Mouse (Mus musculus): Measurements from ENCODE around the gene Spesp1.

The Spesp1 gene

DNA sequence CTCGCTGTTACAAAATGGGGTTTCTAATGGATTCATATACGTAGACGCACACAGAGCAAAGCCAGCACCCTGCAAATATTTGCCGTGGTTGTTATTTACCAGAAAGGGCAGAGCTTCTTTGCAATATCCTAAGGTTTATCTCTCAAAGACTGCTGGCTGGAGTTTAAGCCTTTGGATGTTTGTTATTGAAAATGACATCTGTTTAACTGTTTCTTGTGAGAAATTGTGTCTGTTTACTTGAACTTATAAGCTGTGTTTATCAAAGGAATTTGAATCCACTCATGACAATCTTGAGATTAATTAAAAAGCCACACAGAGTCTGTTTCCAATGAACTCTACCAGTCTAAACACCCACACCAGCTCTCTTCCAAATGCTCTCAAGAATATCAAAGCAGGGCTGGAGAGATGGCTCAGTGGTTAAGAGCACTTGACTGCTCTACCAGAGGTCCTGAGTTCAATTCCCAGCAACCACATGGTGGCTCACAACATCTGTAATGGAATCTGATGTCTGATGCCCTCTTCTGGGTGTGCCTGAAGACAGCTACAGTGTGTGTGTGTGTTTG lies 35.5 kb downstream of the Spesp1 start:
- DNase-seq (ENCODE audit: inconsistent age in 2 of 2, low spot score in 1 of 2), result no peak

DNA sequence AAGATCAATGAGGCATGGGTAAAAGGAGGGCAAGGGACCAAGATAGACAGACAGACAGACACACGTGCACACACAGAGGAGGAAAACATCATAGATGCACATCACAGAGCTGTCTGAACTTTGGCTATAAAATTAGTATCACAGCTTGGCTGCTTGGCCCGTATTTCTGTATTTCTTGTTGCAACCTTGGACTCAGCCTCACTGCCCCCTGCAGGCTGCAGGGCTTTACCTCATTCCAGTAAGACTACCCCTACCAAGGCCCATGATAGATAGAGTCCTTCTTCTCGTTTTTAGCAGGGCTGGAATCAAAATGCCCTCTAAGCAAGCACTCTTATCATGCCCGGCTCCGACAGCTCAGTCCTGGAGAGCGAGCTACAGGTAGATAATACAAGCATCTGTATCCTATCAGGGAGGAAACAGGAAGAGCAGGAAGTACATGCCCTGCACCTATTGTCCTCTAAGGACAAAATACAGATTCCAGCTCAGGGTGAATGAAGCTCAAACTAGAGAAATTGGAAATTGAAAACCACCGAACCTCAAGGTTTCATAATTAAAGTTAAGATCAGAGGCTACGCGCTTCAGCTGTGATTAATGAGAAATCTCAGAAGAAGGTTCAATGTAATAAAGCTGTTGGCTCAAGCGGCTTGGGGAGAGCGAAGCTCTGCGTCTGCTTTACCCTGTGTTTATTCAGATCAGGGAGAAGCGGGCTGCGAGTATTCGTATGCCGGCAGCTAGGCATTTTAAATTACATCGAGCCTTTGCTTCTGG lies 36.2 kb downstream of the Spesp1 start:
- DNase-seq (ENCODE audit: inconsistent age in 2 of 2, low spot score in 1 of 2), result peak in 1 of 2 experiments; percentile 35

DNA sequence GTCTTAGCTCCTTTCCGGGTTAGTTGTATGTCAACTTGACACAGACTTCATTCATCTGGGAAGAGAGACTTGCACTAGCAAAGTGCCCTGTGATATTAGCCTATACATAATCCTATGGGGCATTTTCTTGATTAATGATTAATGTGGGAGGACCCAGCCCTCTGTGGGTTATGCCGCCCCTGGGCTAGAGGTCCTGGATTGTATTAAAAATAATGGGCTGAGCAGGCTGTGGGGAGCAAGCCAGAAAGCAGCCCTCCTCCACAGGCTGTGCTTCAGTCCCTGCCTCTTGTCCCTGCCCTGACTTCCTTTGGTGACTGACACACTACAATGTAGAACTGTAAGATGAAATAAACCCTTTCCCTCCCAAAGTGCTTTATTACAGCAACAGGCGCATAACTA lies 37.4 kb downstream of the Spesp1 start:
- no peak for DNase-seq (ENCODE audit: inconsistent age in 2 of 2, low spot score in 1 of 2)

DNA sequence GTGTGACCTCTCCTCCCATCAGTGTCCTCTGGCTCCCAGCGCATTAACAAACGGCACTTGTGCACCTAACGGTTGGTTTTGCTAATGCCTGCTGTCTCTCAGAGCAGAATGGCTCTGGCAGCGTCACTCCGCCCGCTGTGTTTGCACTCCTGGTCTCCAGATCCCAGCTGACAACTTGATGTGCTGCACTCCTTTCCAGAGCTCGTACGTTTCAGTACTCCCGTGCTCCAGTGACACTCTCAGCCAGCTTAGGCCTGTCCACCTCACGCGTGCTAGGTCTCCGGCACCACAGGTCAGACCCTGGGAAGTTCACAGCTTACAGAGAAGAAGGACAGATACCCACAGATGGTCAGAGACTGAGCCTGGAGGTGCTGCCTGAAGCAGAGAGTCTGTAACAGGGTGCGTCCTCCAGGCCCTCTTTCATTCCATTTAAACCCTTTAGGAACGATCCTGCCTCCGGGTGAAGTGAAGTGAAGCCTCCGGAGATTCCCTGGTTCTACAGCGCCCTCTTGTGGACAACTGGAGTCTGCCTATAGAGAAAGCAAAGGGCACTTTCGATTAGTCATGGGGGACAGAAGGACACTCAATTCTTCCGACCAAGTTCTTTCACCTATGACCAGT lies 37.9 kb downstream of the Spesp1 start:
- peak; percentile 80 to 94 for DNase-seq (ENCODE audit: inconsistent age in 2 of 2, low spot score in 1 of 2)

DNA sequence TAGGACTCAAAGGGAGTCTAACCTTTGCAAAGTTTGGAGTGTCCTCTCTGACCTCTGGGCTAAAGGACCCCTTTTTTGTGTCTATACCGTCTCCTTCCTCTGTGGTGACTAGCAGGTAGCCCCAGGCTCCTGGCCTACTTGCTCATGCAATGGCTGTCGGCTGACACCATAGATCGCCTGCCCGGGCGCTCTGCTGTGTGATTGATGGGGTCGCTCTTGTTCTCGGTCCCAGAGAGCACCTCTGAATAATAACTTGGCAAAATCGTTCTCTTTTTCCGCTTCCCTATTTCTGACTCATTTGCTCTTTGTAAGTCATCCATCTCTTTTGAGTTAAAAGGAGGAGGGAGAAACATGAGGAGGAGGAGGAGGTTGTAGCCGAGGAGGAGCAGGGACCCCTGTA lies 42.0 kb downstream of the Spesp1 start:
- DNase-seq (ENCODE audit: inconsistent age in 2 of 2, low spot score in 1 of 2), result peak; percentile 38 to 76

DNA sequence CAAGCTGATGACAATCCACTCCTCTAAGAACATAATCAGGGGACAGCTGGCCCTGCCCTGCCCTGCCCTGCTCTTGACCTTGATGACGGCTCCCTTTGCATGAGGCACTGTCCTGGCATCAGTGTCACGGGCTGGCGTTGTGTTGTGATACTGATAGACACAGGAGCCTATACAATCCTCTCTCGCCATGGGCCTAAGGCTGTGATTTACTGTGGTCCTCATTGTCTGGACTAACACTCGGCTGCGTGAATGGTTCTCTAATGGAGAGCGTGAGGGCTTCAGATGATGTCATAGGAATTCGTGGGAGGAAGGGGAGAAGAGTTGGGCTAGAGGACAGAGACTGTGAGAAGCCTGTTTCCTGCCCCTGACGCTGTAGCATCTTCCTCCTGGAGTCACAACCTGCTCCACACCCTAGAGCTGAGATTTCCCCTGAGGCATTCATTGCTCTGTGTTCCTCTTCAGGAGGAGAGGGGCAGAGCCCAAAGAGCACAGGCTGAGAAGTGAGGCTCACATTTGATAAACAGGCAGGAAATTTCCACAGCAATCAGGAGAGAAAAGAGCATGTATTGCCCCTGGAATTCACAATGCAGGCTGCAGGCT lies 44.5 kb downstream of the Spesp1 start:
- no peak for DNase-seq (ENCODE audit: inconsistent age in 2 of 2, low spot score in 1 of 2)

DNA sequence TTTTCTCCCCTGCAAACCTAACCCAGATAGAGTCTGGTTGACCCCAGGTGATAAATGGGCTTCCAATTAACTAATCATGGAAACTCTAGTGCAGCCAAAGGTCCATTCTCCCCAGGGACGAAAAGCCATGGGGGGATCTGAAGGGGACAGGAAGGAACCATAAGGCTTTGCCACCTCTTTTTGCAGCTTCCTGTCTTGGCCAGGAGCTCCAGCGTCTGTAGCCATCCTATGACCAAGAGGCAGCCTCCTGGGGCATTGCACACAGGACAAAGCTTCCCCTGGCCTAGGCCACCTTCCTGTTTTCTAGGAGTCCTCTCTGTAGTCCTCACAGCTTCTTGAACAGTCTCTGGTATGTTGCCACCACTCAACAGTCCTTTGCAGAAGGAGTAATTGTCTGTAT lies 46.5 kb downstream of the Spesp1 start:
- no peak for DNase-seq (ENCODE audit: inconsistent age in 2 of 2, low spot score in 1 of 2)

DNA sequence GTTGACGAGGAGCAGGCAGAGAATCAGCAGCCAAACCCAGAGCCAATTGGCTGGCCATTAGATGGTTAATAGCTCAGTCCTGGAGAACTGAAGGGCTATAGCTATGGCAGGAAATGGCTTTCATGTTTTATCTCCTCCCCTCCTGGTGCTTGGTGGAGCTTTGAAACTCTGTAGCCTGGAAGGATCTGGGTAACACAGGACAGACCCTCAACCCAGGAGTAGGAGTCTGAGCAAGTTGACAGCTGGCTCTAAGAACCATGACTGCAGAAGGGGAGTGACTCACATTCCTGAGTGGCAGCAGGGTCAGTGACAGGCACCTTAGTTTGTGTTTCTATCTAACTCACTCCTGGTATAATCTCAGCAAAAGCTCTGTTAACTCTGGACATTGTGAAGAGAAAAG lies 49.4 kb downstream of the Spesp1 start:
- no peak for DNase-seq (ENCODE audit: inconsistent age in 2 of 2, low spot score in 1 of 2)

DNA sequence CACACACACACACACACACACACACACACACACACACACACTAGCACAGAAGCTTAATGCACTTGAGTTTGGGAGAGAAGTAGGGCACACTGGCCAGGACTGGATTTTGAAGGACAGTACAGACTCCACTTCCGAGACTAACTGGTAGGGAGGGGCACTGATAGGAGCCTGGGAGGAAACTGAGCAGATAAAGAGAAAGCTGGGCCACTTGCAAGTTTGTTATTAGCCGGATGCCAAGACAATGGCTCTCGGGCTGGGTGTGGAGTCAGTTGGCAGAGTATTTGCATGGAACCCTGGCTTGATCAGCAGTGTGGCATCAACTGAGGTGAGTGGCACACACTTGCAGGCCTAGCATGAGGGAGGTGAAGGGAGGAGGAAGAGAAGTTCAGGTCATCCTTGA lies 51.0 kb downstream of the Spesp1 start:
- no peak for DNase-seq (ENCODE audit: inconsistent age in 2 of 2, low spot score in 1 of 2)

DNA sequence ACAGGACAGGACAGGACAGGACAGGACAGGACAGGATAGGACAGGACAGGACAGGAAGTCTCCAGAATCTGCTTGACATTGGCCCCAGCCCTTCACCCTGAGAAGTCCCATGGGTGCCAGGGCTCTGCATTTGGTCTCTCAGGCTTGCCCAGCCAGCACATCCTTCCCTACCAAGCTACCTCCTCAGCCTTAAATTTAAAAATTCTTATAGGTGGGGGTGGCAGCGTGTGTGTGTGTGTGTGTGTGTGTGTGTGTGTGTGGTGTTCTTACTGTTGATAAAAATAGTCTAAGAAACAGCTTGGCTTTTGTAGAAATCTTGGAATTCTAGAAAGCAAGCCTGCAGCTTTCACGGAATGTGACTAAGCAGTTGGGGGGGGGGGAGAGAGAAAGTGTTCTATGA lies 52.0 kb downstream of the Spesp1 start:
- no peak for DNase-seq (ENCODE audit: inconsistent age in 2 of 2, low spot score in 1 of 2)

DNA sequence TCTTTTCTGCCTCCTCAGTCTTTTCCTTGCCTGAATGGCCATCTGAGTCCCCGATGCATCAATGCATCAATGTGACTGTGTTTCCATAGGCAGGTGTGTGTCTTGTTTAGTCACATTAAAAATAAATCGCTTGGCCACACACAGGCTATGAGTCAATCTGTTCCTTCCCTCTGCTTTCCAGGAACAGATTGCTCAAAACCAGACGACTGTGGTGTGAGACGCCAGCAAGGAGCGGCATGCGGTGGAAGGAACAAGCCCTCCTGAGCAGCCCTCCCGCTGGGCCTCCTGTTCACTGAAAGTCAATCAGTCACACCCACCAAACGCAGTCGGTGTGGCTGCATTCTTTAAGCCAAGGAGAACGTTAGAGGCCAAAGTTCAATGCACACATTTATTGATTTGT lies 59.5 kb downstream of the Spesp1 start:
- DNase-seq (ENCODE audit: inconsistent age in 2 of 2, low spot score in 1 of 2), result no peak

DNA sequence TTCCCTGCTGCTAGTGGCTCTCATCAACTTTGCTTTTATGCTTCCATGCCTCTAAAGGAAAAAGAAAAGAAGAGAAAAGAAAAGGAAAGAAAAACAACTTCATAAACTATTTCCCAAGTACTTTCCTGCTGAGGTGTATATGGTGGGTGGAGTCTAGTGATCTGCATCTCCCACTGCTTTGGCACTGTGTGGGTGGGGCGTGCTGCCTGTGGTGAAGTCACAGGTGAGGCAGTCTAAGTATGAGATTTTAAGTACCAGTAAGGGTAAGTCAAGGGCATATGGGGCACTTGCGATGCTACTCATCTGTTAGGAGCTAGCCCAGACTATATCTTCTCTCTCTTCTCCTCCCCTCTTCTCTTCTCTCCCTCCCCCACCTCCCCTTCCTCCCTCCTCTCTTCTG lies 60.0 kb downstream of the Spesp1 start:
- no peak for DNase-seq (ENCODE audit: inconsistent age in 2 of 2, low spot score in 1 of 2)

Data from adrenal gland, adult (tissue).